Mouse (Mus musculus) small intestine, adult 2 months (tissue): ENCODE data around the gene Mpi. TPM values are rescaled to one million over a fixed set of nuclear protein-coding genes. Genes with fewer than 3 reads are reported as not detected.

Source experiments
- H3K27ac ChIP-seq: fragments of 200-500 bp; 2 replicates; pipeline ENCODE4 v1.5.1; 2012; ENCODE audit warnings: low read depth, low read length, control low read depth, inconsistent platforms; ENCODE audit not compliant: insufficient read depth
- H3K27me3 ChIP-seq: fragments of 200-500 bp; 2 replicates; pipeline ENCODE4 v1.6.1; 2012; ENCODE audit warnings: mild to moderate bottlenecking, moderate library complexity, low read length, inconsistent platforms; ENCODE audit not compliant: control insufficient read depth, insufficient read depth
- H3K36me3 ChIP-seq: fragments of 200-500 bp; 2 replicates; pipeline ENCODE4 v1.6.1; 2012; ENCODE audit warnings: mild to moderate bottlenecking, low read length, control low read depth, inconsistent platforms; ENCODE audit not compliant: control insufficient read depth, insufficient read depth
- H3K4me1 ChIP-seq: fragments of 200-500 bp; 2 replicates; pipeline ENCODE4 v1.6.1; 2012; ENCODE audit warnings: low read length, inconsistent platforms, mixed read lengths; ENCODE audit not compliant: control insufficient read depth, insufficient read depth, insufficient read length
- H3K4me3 ChIP-seq: fragments of 200-500 bp; 2 replicates; pipeline ENCODE4 v1.5.1; 2012; ENCODE audit warnings: low read depth, mild to moderate bottlenecking, control low read depth, inconsistent platforms, low read length, moderate library complexity
- CTCF ChIP-seq: fragments of 200-500 bp; IDR thresholded peaks from 2 replicates; pipeline ENCODE4 v1.5.1; 2012; ENCODE audit warnings: low read depth, mild to moderate bottlenecking, control low read depth, inconsistent platforms, low read length, moderate library complexity, mixed read lengths; ENCODE audit not compliant: insufficient replicate concordance, insufficient read length; ENCODE audit errors: extremely low read depth
- POLR2A ChIP-seq: fragments of 200-500 bp; IDR thresholded peaks from 2 replicates; pipeline ENCODE4 v1.6.1; 2012; ENCODE audit warnings: low read depth, mild to moderate bottlenecking, control low read depth, inconsistent platforms, low read length, moderate library complexity
- WGBS: fragments of 180-500 bp; shearing (Covaris S2); methylation state at CpG from one replicate; pipeline ENCODE4 v1.1.7; 2018; 5-methylcytosine and 5-hydroxymethylcytosine counted together
- polyA plus RNA-seq: library from polyadenylated mRNA; depleted of rRNA; stranded (reverse); fragments of >200 nt; gene quantifications from 2 replicates; pipeline ENCODE4 v1.2.3, GENCODE M21; 2012

Mpi gene
- polyA plus RNA-seq, 1 experiment: 117 TPM

DNA sequence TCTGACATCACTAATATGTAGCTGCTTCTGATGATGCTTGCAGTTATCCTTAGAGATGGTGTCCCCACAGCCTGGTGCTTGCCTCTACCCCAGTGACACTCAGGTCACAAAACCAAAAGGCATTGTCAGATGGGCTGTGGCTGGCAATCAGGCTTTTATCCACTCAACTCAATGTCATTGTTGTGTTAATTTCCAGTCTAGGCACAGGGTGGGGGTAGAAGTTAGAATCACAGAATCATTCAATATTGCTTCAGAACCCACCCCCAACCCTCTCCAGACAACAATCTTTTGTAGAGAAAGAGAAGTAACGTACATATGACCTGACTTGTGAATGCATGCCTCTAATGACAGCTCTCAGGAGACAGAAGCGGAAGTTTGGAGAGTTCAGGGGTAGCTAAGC is 42.0 kb downstream of the Mpi start:
- no peak overlapping the region for H3K4me3 ChIP-seq
- 93% methylated on average over 2 of the region's 2 CpGs for WGBS
- H3K36me3 ChIP-seq: no peaks in the 10 kb centered on the region
- H3K4me1 ChIP-seq: no peaks in the 10 kb centered on the region; the same call in 1 of the 2 replicates
- no peak for TF ChIP-seq POLR2A
- no peak for TF ChIP-seq CTCF
- no peak overlapping the region for H3K27ac ChIP-seq
- H3K27me3 ChIP-seq: no peaks in the 10 kb centered on the region; the same call in 1 of the 2 replicates

- Histone ChIP-seq H3K4me1 (peaks cover 9% of the 10 kb centered on the region), H3K27ac (no peak overlapping the region), H3K4me3 (no peak overlapping the region), H3K27me3 (peaks cover 36% of the 10 kb centered on the region), H3K36me3 (no peaks in the 10 kb centered on the region)
- no peak for TF ChIP-seq CTCF
- TF ChIP-seq POLR2A: no peak
- 4% methylated on average over 8 of the region's 8 CpGs for WGBS
These were observed 46.9 kb downstream of the Mpi start for GRCm38 (mm10) chr9:57505700-57506099.

DNA sequence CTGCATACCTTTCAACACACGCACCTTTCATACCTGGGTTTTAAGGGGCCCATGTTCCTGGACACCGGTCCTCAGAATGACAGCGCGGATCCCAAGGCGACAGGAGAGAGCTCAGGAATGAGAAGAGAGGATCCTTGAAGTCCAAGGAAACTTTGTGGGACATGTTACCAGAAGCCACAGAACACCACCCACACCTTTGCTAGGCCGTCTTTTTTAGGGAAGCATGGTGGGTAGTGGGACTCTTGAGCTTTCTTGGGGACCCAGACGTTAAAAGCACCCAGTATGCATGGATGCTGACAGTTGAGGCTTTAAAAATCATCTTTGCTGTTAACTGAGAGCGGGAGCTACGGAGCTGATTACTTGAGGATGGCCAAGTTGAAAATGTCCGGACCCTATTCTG is 47.7 kb downstream of the Mpi start:
- WGBS: 76% methylated on average over 10 of the region's 10 CpGs
- H3K27ac ChIP-seq: no peak overlapping the region
- H3K27me3 ChIP-seq: peaks cover 36% of the 10 kb centered on the region
- peaks cover 9% of the 10 kb centered on the region for H3K4me1 ChIP-seq
- H3K4me3 ChIP-seq: no peak overlapping the region
- no peak for TF ChIP-seq POLR2A
- no peaks in the 10 kb centered on the region for H3K36me3 ChIP-seq

DNA sequence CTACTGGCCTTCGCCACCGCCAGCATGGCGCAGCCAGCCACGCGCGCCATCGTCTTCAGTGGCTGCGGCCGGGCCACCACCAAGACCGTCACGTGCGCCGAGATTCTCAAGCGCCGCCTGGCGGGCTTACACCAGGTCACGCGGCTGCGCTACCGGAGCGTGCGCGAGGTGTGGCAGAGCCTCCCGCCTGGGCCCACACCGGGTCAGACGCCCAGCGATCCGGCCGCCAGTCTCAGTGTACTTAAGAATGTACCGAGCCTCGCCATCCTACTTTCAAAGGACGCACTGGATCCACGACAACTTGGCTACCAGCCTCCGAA is 48.2 kb downstream of the Mpi start:
- no peak overlapping the region for H3K27ac ChIP-seq
- H3K4me1 ChIP-seq: peaks cover 9% of the 10 kb centered on the region
- H3K36me3 ChIP-seq: no peaks in the 10 kb centered on the region
- WGBS: 2% methylated on average over 34 of the region's 34 CpGs
- peaks cover 36% of the 10 kb centered on the region for H3K27me3 ChIP-seq
- peak overlapping the region; percentile 58 for H3K4me3 ChIP-seq
- TF ChIP-seq CTCF: 0 out of 2 replicates have a peak, but pooled peaks have one; percentile 17
- no peak for TF ChIP-seq POLR2A

- Histone ChIP-seq H3K4me1 (peaks cover 9% of the 10 kb centered on the region), H3K36me3 (no peaks in the 10 kb centered on the region), H3K4me3 (peak within 1 kb of the TSS; percentile 58), H3K27ac (no peak within 1 kb of the TSS), H3K27me3 (peaks cover 36% of the 10 kb centered on the region)
- TF ChIP-seq POLR2A: no peak
- TF ChIP-seq CTCF: no peak
- WGBS: 1% methylated on average over 46 of the region's 46 CpGs
These were observed 48.8 kb downstream of the Mpi start, which contains the start of gene Rpp25 for GRCm38 (mm10) chr9:57503622-57504380. Gene Rpp25, plus strand, starts transcription at chr9:57504026.

DNA sequence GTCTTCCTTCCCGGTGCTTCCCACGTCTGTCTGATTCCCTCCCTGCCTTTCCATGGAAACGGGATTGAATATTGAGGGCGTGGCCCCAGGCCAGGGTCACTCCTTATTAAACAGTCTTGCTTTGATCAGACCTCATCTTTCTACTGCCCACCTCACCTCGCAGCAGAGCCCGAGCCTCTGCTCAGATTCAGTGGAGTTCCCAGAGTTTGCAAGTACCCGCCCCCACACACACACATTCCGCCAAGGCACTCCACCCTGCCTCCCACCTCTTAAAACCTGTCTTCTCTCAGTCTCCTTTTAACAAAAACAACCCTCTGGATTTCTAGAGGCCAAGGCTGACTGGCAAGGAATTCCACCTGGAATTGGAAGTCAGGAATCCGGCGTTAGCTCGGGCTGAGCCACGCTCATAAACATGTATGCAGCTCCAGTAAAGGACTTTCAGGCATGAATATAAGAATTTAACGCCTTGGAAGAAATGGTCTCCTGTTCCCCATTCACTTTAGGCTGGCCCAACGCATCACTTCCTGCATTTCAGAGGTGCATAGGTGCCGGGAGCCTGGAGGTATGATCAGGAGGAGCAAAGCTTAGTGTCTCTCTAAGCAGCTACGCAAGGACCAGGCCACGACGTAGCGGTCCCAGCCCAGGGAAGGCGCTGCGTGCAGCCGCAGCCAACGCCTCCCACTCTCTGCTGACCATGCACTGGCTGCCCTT is 49.5 kb downstream of the Mpi start:
- Histone ChIP-seq H3K4me1 (peaks cover 9% of the 10 kb centered on the region), H3K4me3 (peak overlapping the region; percentile 58), H3K27ac (no peak overlapping the region), H3K27me3 (peaks cover 36% of the 10 kb centered on the region), H3K36me3 (no peaks in the 10 kb centered on the region)
- TF ChIP-seq CTCF (no peak), POLR2A (no peak)
- WGBS: 10% methylated on average over 23 of the region's 23 CpGs

GRCm38 (mm10) chr9:57501861-57502260 is 50.7 kb downstream of the Mpi start:
- 26% methylated on average over 20 of the region's 20 CpGs for WGBS
- TF ChIP-seq POLR2A: no peak
- no peak for TF ChIP-seq CTCF
- Histone ChIP-seq H3K4me1 (peaks cover 9% of the 10 kb centered on the region), H3K27me3 (peaks cover 36% of the 10 kb centered on the region), H3K36me3 (no peaks in the 10 kb centered on the region), H3K27ac (no peak overlapping the region), H3K4me3 (no peak overlapping the region)
